Mouse (Mus musculus) gastrocnemius, adult 2 months (tissue): Measurements from ENCODE around the gene Mlf2. TPM values are rescaled to one million over a fixed set of nuclear protein-coding genes. Genes with fewer than 3 reads are reported as not detected.
A peak's percentile ranks its signal among the peaks of the same experiment; 100 is the strongest.

Source experiments
- DNase-seq: peaks from one replicate; pipeline ENCODE4 v3.0.0; 2022
- H3K27ac ChIP-seq: fragments of 200-600 bp; 2 replicates; pipeline ENCODE4 v1.8.1; 2022; ENCODE audit warnings: mild to moderate bottlenecking
- H3K4me3 ChIP-seq: fragments of 200-600 bp; 2 replicates; pipeline ENCODE4 v1.8.1; 2022; ENCODE audit warnings: mild to moderate bottlenecking, moderate library complexity
- CTCF ChIP-seq: fragments of 200-600 bp; IDR thresholded peaks from 2 replicates; pipeline ENCODE4 v1.8.1; 2022; ENCODE audit warnings: antibody characterized with exemption, mild to moderate bottlenecking, moderate library complexity
- intact Hi-C: fragments of 180-260 bp; cut with DNase I; formaldehyde crosslinking; loops from one replicate; pipeline ENCODE4 v1.15.1; 2025
- total RNA-seq, 2 experiments: library from RNA; stranded (reverse); gene quantifications; 2 replicates each; pipeline ENCODE4 v1.2.3; 2021

Gene Mlf2
- total RNA-seq, 2 experiments from 2014 or later = 202 to 204 TPM

DNA sequence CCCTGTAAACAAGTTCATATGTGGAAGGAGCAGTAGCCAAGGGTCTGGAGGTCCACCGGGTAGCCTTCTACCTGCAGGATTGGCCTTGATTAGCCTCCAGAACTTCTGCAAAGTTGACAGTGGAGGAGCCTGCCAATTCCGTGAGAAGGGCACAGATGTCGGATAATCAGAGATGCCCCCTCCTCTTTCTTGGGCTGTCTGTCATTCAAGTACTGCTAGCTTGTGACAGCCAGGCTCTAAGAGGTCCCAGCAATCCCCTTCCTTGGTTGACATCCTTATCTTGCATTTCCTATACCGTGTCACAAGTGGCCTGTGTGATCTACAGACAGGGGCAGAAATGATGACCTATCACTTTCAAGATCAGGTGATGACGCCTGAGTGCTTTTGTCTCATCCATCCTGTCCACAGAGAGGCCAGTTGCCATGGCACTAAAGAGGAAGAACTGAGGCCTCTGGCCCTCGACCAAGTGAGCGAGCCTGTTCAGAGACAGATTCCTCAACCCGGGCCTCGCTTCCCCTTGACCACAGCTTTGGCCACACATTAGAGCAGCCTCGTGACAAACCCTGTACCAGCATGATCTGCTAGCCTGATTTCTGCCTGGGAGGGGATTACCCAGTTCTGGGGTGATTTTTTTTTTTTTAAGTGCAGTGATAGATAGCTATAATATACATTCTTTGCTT, 30.2 kb upstream of the Mlf2 start:
- TF ChIP-seq CTCF = no peak
- H3K27ac ChIP-seq = no peak overlapping the region
- intact Hi-C loops = loop anchor here (5.0 kb wide), 1 partner anchor 44 kb away; the partner anchor contains the start of gene P3h3

GRCm38 (mm10) chr6:124901851-124902250, 29.3 kb upstream of the Mlf2 start:
- no peak for DNase-seq
- no peak for TF ChIP-seq CTCF
- Histone ChIP-seq H3K4me3 (no peak overlapping the region), H3K27ac (no peak overlapping the region)
- intact Hi-C loops = loop anchor here (2.0 to 5.0 kb wide), 2 partner anchors 45 to 183 kb away; partner anchors contain the start of gene P3h3

More for the DNA sequence above, 30.2 kb upstream of the Mlf2 start:
- peak; percentile 35 for DNase-seq
- H3K4me3 ChIP-seq = no peak overlapping the region

- Histone ChIP-seq H3K27ac (peak overlapping the region; percentile 98), H3K4me3 (peak overlapping the region; percentile 80)
- peak; percentile 96 for DNase-seq
- intact Hi-C loops = loop anchor here (1.0 to 5.0 kb wide), 5 partner anchors 27 to 181 kb away; partner anchors contain the start of genes Cops7a, P3h3 and Zfp384
- TF ChIP-seq CTCF = peak; percentile 98
These were observed 27.5 kb upstream of the Mlf2 start for GRCm38 (mm10) chr6:124903580-124904151.

DNA sequence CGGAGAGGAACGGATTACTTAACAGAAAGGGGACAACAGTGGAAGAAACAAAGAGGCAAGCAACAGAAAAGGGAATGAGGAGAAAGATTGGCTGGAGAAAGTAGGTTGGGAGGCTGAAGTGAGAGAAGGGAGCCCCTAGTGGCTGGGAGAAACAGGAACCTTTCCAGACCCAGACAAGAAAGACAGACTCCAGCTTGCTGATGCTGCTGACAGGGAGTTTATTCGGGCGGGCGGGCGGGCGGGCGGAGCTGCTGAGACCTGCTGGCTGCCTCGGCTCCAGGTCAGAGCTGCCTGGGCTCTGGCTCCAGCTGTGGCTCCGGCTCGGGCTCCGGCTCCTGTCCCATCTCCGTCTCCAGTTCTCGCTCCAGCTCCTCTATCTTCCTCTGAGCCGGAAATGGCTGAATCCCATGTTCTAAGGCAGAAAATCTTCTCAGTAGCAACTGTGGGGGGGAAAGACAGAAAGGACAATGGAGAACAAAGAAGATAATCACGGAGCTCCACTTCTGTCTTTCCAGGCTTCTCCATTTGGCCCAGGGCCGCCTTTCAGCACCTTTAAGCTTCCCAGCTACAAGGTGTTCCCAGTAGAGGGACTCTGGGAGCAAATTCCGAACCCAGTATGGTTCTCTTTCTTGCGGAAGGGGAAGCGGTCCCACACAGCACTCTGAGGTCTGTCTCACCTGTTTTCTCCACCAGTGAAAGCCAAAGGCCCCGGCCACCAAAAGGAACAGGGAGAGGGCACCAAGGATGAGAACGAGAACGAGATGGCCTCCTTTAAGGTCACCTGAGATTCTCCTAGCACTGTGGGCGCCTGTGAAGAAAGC, 26.8 kb upstream of the Mlf2 start:
- peak; percentile 68 for TF ChIP-seq CTCF
- peak overlapping the region; percentile 98 for H3K27ac ChIP-seq
- intact Hi-C loops = loop anchor here (1.0 to 5.0 kb wide), 3 partner anchors 26 to 61 kb away; partner anchors contain the start of genes Cops7a and P3h3
- H3K4me3 ChIP-seq = peak overlapping the region; percentile 80
- DNase-seq = peak; percentile 75

GRCm38 (mm10) chr6:124904991-124905860, 26.0 kb upstream of the Mlf2 start:
- no peak for TF ChIP-seq CTCF
- intact Hi-C loops = loop anchor here (1.0 to 5.0 kb wide), 3 partner anchors 25 to 60 kb away; partner anchors contain the start of genes Cops7a and P3h3
- no peak for DNase-seq
- Histone ChIP-seq H3K4me3 (peak overlapping the region; percentile 80), H3K27ac (peak overlapping the region; percentile 98)

DNA sequence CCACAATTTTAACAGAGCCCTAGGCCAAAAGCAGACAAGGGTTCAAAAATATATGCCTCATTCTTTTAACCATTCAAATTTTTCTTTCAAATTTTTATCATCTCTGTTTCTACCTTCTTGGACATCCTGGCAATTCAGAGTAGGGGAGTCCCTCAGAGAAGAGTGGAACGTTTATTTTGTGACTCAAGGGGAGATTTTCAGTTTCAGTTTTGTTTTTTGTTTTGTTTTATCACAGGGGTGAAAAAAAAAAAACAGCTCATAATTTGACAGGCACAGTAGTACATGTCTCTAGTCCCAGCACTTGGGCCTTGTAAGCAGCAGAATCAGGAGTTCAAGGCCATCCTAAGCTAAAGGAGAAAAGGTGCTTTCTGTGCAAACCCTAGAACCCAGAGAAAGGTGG, 23.4 kb upstream of the Mlf2 start:
- TF ChIP-seq CTCF = no peak
- no peak for DNase-seq
- intact Hi-C loops = no loop called here
- Histone ChIP-seq H3K4me3 (no peak overlapping the region), H3K27ac (no peak overlapping the region)

DNA sequence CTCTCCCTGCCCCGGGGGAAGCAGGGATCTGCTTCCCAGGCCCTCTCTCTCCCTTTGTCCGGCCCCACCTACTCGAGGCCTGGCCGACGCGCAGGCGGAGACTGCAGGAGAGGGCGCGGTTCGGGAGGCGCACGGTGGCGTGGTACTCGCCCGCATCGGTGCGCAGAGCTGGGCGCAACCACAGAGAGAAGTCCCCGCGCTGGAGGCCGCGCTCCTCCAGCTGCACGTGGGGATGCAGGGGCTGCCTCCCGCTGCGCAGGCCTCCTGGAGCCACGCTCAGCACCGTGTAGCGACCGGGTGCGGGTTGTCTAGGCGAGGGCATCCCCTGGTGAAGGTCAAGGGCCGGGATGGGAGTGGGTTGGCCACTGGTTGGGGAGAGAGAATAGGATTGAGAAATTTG, 21.2 kb upstream of the Mlf2 start:
- H3K4me3 ChIP-seq = no peak overlapping the region
- TF ChIP-seq CTCF = no peak
- intact Hi-C loops = no loop called here

GRCm38 (mm10) chr6:124911533-124912218, 19.5 kb upstream of the Mlf2 start, which contains the start of gene Lag3:
Gene Lag3 (minus strand): TSS chr6:124911705.
- H3K27ac ChIP-seq = no peak within 1 kb of the TSS
- H3K4me3 ChIP-seq = no peak within 1 kb of the TSS
- intact Hi-C loops = no loop called here
- no peak for DNase-seq
- no peak for TF ChIP-seq CTCF

More for the DNA sequence above, 21.2 kb upstream of the Mlf2 start:
- no peak overlapping the region for H3K27ac ChIP-seq
- DNase-seq = no peak

DNA sequence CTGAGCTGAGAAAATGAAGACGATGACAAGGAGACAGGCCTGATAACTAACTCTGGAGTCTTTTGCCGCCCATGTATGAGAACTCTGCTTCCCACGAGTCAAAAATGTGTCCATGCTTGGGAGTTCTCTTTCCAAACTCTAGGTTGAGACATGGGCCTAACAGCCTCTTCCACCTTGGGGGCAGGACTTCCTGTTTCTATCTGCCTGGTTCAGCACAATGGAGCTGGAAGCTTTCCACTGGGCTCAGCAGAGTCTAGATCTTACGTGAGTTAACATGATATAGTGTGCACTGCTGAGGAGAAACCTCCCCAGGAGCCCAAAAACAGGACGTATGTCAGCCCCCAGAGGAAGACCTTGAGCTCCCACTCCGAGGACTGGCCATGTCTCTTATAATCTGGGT, 18.0 kb upstream of the Mlf2 start:
- DNase-seq = no peak
- TF ChIP-seq CTCF = no peak
- no peak overlapping the region for H3K4me3 ChIP-seq
- H3K27ac ChIP-seq = no peak overlapping the region
- intact Hi-C loops = no loop called here

DNA sequence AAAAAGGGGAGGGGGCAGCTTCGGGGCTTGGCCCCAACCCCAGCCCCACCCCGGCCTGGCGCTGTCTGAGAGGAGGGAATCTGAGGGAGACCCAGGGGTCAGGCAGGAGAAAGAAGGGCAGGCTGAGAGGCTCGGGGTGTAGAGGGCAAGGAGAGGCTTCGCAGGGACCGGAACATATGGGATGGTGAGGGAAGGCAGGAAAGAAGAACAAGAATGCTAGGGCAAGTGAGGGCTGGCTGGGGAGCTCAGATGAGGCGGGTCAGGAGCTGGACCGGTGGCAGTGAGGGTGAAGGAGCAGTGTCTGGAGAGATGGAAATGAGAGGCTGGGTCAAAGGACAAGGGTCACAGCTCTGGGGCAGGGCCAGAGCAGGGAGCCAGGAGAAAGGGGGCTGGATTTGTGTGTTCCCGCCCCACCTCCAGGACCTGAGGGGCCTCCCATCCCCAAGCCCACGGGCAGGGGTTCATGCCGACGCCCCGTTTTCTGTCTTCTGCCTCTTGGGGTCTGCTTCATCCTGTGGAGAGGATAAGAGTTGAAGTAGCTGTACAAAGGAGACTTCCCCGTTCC, 17.4 kb upstream of the Mlf2 start:
- H3K27ac ChIP-seq = no peak overlapping the region
- no peak overlapping the region for H3K4me3 ChIP-seq
- DNase-seq = no peak
- no peak for TF ChIP-seq CTCF
- intact Hi-C loops = no loop called here

DNA sequence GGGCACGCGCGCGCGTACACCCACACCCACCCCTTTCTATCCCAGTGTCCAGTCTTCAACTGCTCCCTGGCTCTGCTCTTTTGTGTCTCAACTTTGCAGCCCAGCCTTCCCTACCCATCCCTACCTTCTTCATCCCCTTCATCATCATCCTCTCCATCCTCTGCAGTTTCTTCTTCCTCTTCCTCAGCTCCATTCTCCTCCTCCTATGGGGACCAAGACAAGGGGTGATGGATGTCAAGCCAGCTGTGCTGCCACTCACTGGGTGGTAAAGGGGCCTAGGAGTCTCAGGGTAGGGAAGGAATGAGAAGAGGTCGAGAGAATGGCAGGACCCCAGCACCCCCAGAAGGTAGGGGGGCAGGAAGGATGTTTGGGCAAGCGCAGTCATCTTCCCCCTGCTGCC, 16.7 kb upstream of the Mlf2 start:
- Histone ChIP-seq H3K27ac (no peak overlapping the region), H3K4me3 (peak overlapping the region; percentile 91; the same call in 1 of the 2 replicates)
- DNase-seq = no peak
- TF ChIP-seq CTCF = no peak
- intact Hi-C loops = no loop called here
